Mouse (Mus musculus) G1E (cell line): ENCODE data around the gene Elovl3. TPM values are rescaled to one million over a fixed set of nuclear protein-coding genes. Genes with fewer than 3 reads are reported as not detected.
"Not testable (repeated sequence)": the region's sequence is repeated elsewhere in the genome, so short reads cannot be mapped to it uniquely, and the experiment has no call there.

Experiments
- ATAC-seq: 2 replicates; pipeline ENCODE4 v1.8.0; 2016; ENCODE audit warnings: mild to moderate bottlenecking; ENCODE audit not compliant: insufficient number of reproducible peaks, poor library complexity, low FRiP score, severe bottlenecking; ENCODE audit errors: extremely low read depth
- DNase-seq: peaks from one replicate; pipeline ENCODE4 v3.0.0; 2012; ENCODE audit warnings: low spot score
- H3K27me3 ChIP-seq: 2 replicates; pipeline ENCODE4 v1.6.1; 2012; ENCODE audit warnings: mild to moderate bottlenecking, low read length, inconsistent platforms; ENCODE audit not compliant: insufficient read depth
- H3K36me3 ChIP-seq: replicated peaks from 2 replicates; pipeline ENCODE3; 2012; ENCODE audit warnings: mild to moderate bottlenecking, inconsistent platforms
- H3K4me1 ChIP-seq: 2 replicates; pipeline ENCODE4 v1.6.1; 2012; ENCODE audit warnings: low read depth, low read length, inconsistent platforms, mixed read lengths; ENCODE audit not compliant: insufficient read depth
- H3K4me3 ChIP-seq: 2 replicates; pipeline ENCODE4 v1.5.1; 2012; ENCODE audit warnings: low read depth, mild to moderate bottlenecking, inconsistent platforms, low read length, moderate library complexity, mixed read lengths
- H3K9me3 ChIP-seq: replicated peaks from 2 replicates; pipeline ENCODE4 v1.6.1; 2012; ENCODE audit warnings: inconsistent platforms
- CTCF ChIP-seq: IDR thresholded peaks from 2 replicates; pipeline ENCODE4 v1.5.1; 2012; ENCODE audit warnings: low read depth, low read length, inconsistent platforms, mixed read lengths
- GATA1 ChIP-seq: IDR thresholded peaks from 2 replicates; pipeline ENCODE4 v1.6.1; 2012; ENCODE audit warnings: borderline replicate concordance, low read length, inconsistent platforms, mixed read lengths
- GATA2 ChIP-seq: IDR thresholded peaks from 2 replicates; pipeline ENCODE4 v1.6.1; 2012; ENCODE audit warnings: low read depth, low read length, inconsistent platforms, borderline replicate concordance
- POLR2AphosphoS5 ChIP-seq: IDR thresholded peaks from 2 replicates; pipeline ENCODE4 v1.6.1; 2012; ENCODE audit warnings: low read depth, low read length, inconsistent platforms; ENCODE audit not compliant: insufficient replicate concordance
- TAL1 ChIP-seq: conservative IDR thresholded peaks from 2 replicates; pipeline ENCODE4 v1.6.1; 2012; ENCODE audit warnings: low read depth, low read length, inconsistent platforms, mixed read lengths
- polyA plus RNA-seq: library from polyadenylated mRNA; stranded (reverse); fragments of >175 nt; gene quantifications from 2 replicates; pipeline ENCODE4 v1.2.3, GENCODE M21; 2012
- total RNA-seq, 2 experiments: library from RNA; stranded (forward) in 1 of 2; stranded (reverse) in 1 of 2; fragments of 200-1000 nt in 1 of 2; fragments of >200 nt in 1 of 2; fragmentation: Nextera tagmentation in 1 of 2; gene quantifications; 2 replicates each; pipeline ENCODE4 v1.2.3; 2014 to 2017

Elovl3 gene
- total and polyA plus RNA-seq, 3 experiments: not detected

DNA sequence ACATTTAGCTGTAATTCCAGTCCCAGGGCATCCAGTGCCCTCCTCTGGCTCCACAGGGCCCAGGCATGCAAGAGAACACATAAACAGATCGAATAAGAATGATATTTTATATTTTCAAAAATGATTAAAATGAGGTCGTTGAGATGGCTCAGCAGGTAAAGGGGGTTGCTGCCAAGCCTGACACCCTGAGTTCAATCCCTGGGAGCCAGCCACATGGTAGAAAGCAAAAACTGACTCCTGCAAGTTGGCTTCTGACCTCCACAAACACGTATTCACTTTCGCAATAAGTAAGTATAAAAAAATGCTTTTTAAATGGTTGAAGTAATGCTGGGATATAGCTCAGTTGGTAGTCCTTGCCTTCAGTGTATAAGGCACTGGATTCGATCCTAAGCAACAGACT lies 20.9 kb upstream of the Elovl3 start:
- H3K9me3 ChIP-seq: no peaks in the 10 kb centered on the region
- H3K27me3 ChIP-seq: peaks cover 30% of the 10 kb centered on the region

GRCm38 (mm10) chr19:46114617-46115016 lies 17.1 kb upstream of the Elovl3 start:
- H3K36me3 ChIP-seq: no peaks in the 10 kb centered on the region
- TF ChIP-seq POLR2AphosphoS5 (no peak), CTCF (no peak), TAL1 (no peak), GATA1 (no peak), GATA2 (no peak)
- no peak for ATAC-seq
- peaks cover 2% of the 10 kb centered on the region; the same call in 1 of the 2 replicates for H3K4me1 ChIP-seq
- H3K9me3 ChIP-seq: no peaks in the 10 kb centered on the region
- no peak overlapping the region for H3K4me3 ChIP-seq
- peaks cover 22% of the 10 kb centered on the region for H3K27me3 ChIP-seq
- no peak for DNase-seq

More for the DNA sequence above, 20.9 kb upstream of the Elovl3 start:
- no peak overlapping the region for H3K4me3 ChIP-seq
- no peaks in the 10 kb centered on the region for H3K36me3 ChIP-seq
- TF ChIP-seq CTCF (no peak), TAL1 (no peak), GATA2 (no peak), GATA1 (no peak), POLR2AphosphoS5 (no peak)
- DNase-seq (no peak), ATAC-seq (no peak)
- peaks cover 9% of the 10 kb centered on the region; the same call in 1 of the 2 replicates for H3K4me1 ChIP-seq

DNA sequence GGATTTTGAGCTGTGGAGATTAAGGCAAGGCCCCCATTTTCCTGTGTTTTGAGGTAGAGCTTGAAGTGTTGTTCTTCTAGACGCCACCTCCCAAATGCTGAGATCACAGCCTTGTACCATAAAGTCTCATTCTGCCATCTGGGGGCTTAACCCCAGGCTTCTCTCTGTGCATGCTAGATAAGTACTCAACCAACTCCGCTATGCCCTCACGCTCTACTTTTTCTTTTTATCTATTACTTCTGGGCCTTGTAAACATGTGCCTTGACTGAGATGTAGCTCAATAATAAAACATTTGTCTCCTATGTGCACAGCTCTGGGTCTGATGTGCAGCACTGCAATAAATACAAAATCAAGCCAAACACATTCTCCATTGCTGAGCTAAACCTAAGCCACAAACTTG lies 12.2 kb upstream of the Elovl3 start:
- Histone ChIP-seq H3K4me1 (no peaks in the 10 kb centered on the region), H3K9me3 (no peaks in the 10 kb centered on the region), H3K36me3 (no peaks in the 10 kb centered on the region), H3K27me3 (0 out of 2 replicates have a peak, but pooled peaks cover 4% of the 10 kb centered on the region), H3K4me3 (no peak overlapping the region)
- TF ChIP-seq GATA2 (no peak), CTCF (no peak), POLR2AphosphoS5 (no peak)
- ATAC-seq: no peak
- no peak for DNase-seq

GRCm38 (mm10) chr19:46120872-46121271 lies 10.8 kb upstream of the Elovl3 start:
- TF ChIP-seq CTCF (no peak), GATA2 (no peak), TAL1 (no peak), POLR2AphosphoS5 (no peak), GATA1 (no peak)
- DNase-seq (no peak), ATAC-seq (no peak)
- H3K4me3 ChIP-seq: no peak overlapping the region
- no peaks in the 10 kb centered on the region for H3K36me3 ChIP-seq
- H3K27me3 ChIP-seq: 0 out of 2 replicates have a peak, but pooled peaks cover 4% of the 10 kb centered on the region
- no peaks in the 10 kb centered on the region for H3K4me1 ChIP-seq
- no peaks in the 10 kb centered on the region for H3K9me3 ChIP-seq

GRCm38 (mm10) chr19:46123876-46124275 lies 7.8 kb upstream of the Elovl3 start:
- no peaks in the 10 kb centered on the region for H3K36me3 ChIP-seq
- peaks cover 9% of the 10 kb centered on the region for H3K27me3 ChIP-seq
- no peaks in the 10 kb centered on the region for H3K4me1 ChIP-seq
- DNase-seq (no peak), ATAC-seq (no peak)
- no peak overlapping the region for H3K4me3 ChIP-seq
- TF ChIP-seq CTCF: no peak
- TF ChIP-seq GATA1: no peak
- no peak for TF ChIP-seq POLR2AphosphoS5
- TF ChIP-seq GATA2: no peak
- TF ChIP-seq TAL1: no peak
- no peaks in the 10 kb centered on the region for H3K9me3 ChIP-seq

GRCm38 (mm10) chr19:46124651-46125050 lies 7.0 kb upstream of the Elovl3 start:
- Histone ChIP-seq H3K4me3 (no peak overlapping the region), H3K27me3 (peaks cover 5% of the 10 kb centered on the region), H3K9me3 (no peaks in the 10 kb centered on the region), H3K4me1 (no peaks in the 10 kb centered on the region), H3K36me3 (no peaks in the 10 kb centered on the region)
- no peak for DNase-seq
- TF ChIP-seq CTCF (no peak), GATA2 (no peak), GATA1 (no peak), POLR2AphosphoS5 (no peak), TAL1 (no peak)
- ATAC-seq: no peak

DNA sequence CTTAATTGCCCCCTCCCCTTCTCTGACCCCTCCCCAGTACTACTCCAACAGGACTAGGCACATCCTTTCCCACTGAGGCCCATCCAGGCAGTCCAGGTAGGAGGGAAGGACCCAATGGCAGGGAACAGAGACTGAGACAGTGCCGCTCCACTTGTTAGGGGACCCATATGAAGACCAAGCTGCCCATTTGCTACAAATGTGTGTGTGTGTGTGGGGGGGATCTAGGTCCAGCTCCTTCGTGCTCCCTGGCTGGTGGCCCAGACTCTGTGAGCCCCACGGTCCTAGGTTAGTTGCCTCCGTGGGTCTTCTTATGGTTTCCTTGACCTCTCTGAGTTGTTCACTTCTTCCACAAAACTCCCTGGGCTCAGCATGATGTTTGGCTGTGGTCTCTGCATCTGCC lies 5.4 kb upstream of the Elovl3 start:
- Histone ChIP-seq H3K4me3 (no peak overlapping the region), H3K36me3 (no peaks in the 10 kb centered on the region), H3K4me1 (no peaks in the 10 kb centered on the region), H3K9me3 (no peaks in the 10 kb centered on the region), H3K27me3 (peaks cover 5% of the 10 kb centered on the region)
- ATAC-seq (no peak), DNase-seq (no peak)
- TF ChIP-seq TAL1: no peak
- no peak for TF ChIP-seq GATA1
- TF ChIP-seq CTCF: no peak
- TF ChIP-seq GATA2: no peak
- no peak for TF ChIP-seq POLR2AphosphoS5

DNA sequence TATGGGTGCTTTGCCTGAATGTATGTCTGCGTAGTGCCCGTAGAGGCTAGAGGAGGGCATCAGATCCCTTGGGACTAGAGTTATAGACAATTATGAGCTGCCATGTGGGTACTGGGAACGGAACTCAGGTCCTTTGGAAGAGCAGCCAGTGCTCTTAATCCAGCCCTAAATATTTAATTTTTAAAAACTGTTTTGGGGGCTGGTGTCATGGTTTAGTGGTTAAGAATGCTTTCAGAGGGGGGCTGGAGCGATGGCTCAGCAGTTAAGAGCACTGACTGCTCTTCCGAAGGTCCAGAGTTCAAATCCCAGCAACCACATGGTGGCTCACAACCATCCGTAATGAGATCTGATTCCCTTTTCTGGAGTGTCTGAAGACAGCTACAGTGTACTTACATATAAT lies 2.0 kb upstream of the Elovl3 start:
- not testable (repeated sequence) for H3K4me3 ChIP-seq, H3K9me3 ChIP-seq, ATAC-seq, DNase-seq, H3K4me1 ChIP-seq, H3K36me3 ChIP-seq
- peaks cover 26% of the 10 kb centered on the region for H3K27me3 ChIP-seq
